25 mouse cellular contexts compared by ENCODE assay signal in the genomic region with DNA sequence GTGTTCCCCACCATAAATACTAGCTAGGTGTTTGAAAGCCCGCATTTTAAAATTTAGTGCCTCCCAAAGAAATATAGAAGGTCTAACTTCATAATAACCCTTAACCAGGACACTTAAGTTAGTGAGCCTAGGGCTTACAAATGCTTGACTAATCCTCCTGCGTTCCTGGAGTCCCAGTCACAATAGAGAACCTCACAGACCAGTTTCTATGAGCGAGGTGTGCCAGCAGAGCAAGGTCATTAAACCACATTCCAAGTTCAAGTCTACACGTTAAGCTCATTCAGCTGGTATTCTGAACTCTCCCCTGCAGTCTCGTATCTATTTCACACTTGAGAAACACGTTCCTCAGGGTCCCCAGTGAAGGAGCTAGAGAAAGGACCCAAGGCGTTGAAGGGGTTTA. TPM values are rescaled to one million over a fixed set of nuclear protein-coding genes. Genes with fewer than 3 reads are reported as not detected.
DNase-seq lines count a peak whose midpoint lies in the region; ATAC-seq and TF ChIP-seq lines count a peak whose summit lies in the region.
"Had no signal": no experiment of that assay in that cellular context is flagged by ENCODE, and none has a peak within 500 bp of the region (broad histone marks: within the 10 kb centered on the region; RNA-seq: fewer than 3 reads in every experiment).

No protein-coding gene starts in this region.

- no peaks in the 10 kb centered on the region for H3K9me3 ChIP-seq in liver, embryonic 12.5 days (replicated peaks)
- H3K9me3 ChIP-seq: embryonic facial prominence, embryonic 13.5 days; forebrain, embryonic 10.5 days; heart, embryonic 10.5 days; hindbrain, embryonic 13.5 days had no signal

- intact Hi-C loops in left cerebral cortex, adult 2 months (cut with DNase I), result no loop called here

- H3K36me3 ChIP-seq in liver, embryonic 12.5 days, result peaks cover 47% of the 10 kb centered on the region

- H3K4me3 ChIP-seq in liver, embryonic 12.5 days, result no peak overlapping the region
- H3K4me3 ChIP-seq in left cerebral cortex, adult 2 months, result no peak overlapping the region
- H3K4me3 ChIP-seq: embryonic facial prominence, embryonic 13.5 days; forebrain, embryonic 10.5 days; gastrocnemius, adult 2 months; heart, embryonic 10.5 days; hindbrain, embryonic 13.5 days had no signal

- 83% methylated on average over 7 of the region's 7 CpGs for WGBS in liver, embryonic 12.5 days (ENCODE audit: insufficient replicate concordance)

- H3K9ac ChIP-seq in liver, embryonic 12.5 days, result no peak overlapping the region
- H3K9ac ChIP-seq: embryonic facial prominence, embryonic 13.5 days; hindbrain, embryonic 13.5 days had no signal

- H3K4me2 ChIP-seq in liver, embryonic 12.5 days, result no peak overlapping the region
- H3K4me2 ChIP-seq: embryonic facial prominence, embryonic 13.5 days; hindbrain, embryonic 13.5 days had no signal

- TF ChIP-seq CTCF in left cerebral cortex, adult 2 months (IDR thresholded peaks at IDR 0.05), result no peak

- DNase-seq in liver, result no peak
- DNase-seq in urinary bladder, postnatal 14 days (ENCODE audit: low spot score), result peak; percentile 16
- no peak for DNase-seq in urinary bladder, postnatal 4 days (ENCODE audit: low spot score in 2 of 2)
- DNase-seq in gonadal fat pad, adult 2 months (ENCODE audit: low read depth), result peak; percentile 85
- no peak for DNase-seq in left cerebral cortex, adult 2 months (ENCODE audit: extremely low spot score in 1 of 2, low spot score in 2 of 2)
- DNase-seq: adrenal gland, postnatal 14 days; cerebellum, adult 11-12 months; cerebellum, adult 9-10 months; cerebellum, postnatal 25 days; gastrocnemius, adult 2 months; gastrocnemius, postnatal 25 days; heart, postnatal 14 days had no signal

- H3K27me3 ChIP-seq in liver, embryonic 12.5 days (replicated peaks), result no peaks in the 10 kb centered on the region
- H3K27me3 ChIP-seq: CH12.LX; embryonic facial prominence, embryonic 13.5 days; hindbrain, embryonic 13.5 days; Patski had no signal

- no peak for ATAC-seq in liver, embryonic 12.5 days
- ATAC-seq: activated CD4-positive, CD25-positive, alpha-beta regulatory T cell, adult 4 months; forebrain, embryonic 14.5 days; Patski had no signal

- H3K27ac ChIP-seq in liver, embryonic 12.5 days, result peak overlapping the region; percentile 30
- no peak overlapping the region for H3K27ac ChIP-seq in left cerebral cortex, adult 2 months
- H3K27ac ChIP-seq: embryonic facial prominence, embryonic 13.5 days; forebrain, embryonic 10.5 days; gastrocnemius, adult 2 months; heart, embryonic 10.5 days; hindbrain, embryonic 13.5 days had no signal

- H3K4me1 ChIP-seq in liver, embryonic 12.5 days, result peaks cover 32% of the 10 kb centered on the region
- H3K4me1 ChIP-seq: embryonic facial prominence, embryonic 13.5 days; forebrain, embryonic 10.5 days; hindbrain, embryonic 13.5 days had no signal

RNA-seq across cellular contexts. Expression of gene Cpox, which starts 12.8 kb away (rescaled TPM):
- 692 and 703 TPM in 2 replicates for polyA plus RNA-seq in liver, embryonic 12.5 days (2016; fragmentation: Nextera tagmentation; extraction: Ambion mirVana)
- polyA plus RNA-seq in gonadal fat pad, adult 2 months (2012; rRNA removed), result 12.0 and 13.6 TPM in 2 replicates
- 10 to 100 TPM; 35.5 to 37.5 TPM for total RNA-seq in left cerebral cortex, adult 2 months (2021)

RNA-seq across cellular contexts. Expression of gene Gpr15, which starts 36.0 kb away (rescaled TPM):
- not detected in 2 replicates for polyA plus RNA-seq in liver, embryonic 12.5 days (2016; fragmentation: Nextera tagmentation; extraction: Ambion mirVana)
- polyA plus RNA-seq in gonadal fat pad, adult 2 months (2012; rRNA removed), result not detected in 2 replicates
- total RNA-seq in left cerebral cortex, adult 2 months (2021), result not detected
- total RNA-seq: adrenal gland, adult 18-20 months; adrenal gland, postnatal 14 days; gastrocnemius, adult 2 months; gastrocnemius, postnatal 25 days; heart, postnatal 14 days; hematopoietic stem cell, adult 5-6 weeks had no signal
- polyA plus RNA-seq: cortical plate, adult 2 months; forebrain, embryonic 10.5 days; forebrain, embryonic 14.5 days; heart, embryonic 10.5 days; heart, embryonic 14.5 days; hindbrain, embryonic 13.5 days; Patski had no signal

RNA-seq across cellular contexts. Expression of gene E330017A01Rik, which starts 44.3 kb away (rescaled TPM):
- not detected in 2 replicates for polyA plus RNA-seq in liver, embryonic 12.5 days (2016; fragmentation: Nextera tagmentation; extraction: Ambion mirVana)
- not detected in 2 replicates for polyA plus RNA-seq in gonadal fat pad, adult 2 months (2012; rRNA removed)
- not detected for total RNA-seq in left cerebral cortex, adult 2 months (2021)
- total RNA-seq: adrenal gland, adult 18-20 months; adrenal gland, postnatal 14 days; gastrocnemius, adult 2 months; gastrocnemius, postnatal 25 days; heart, postnatal 14 days; hematopoietic stem cell, adult 5-6 weeks had no signal
- polyA plus RNA-seq: activated CD4-positive, CD25-positive, alpha-beta regulatory T cell, adult 4 months; cortical plate, adult 2 months; embryonic facial prominence, embryonic 13.5 days; forebrain, embryonic 10.5 days; forebrain, embryonic 14.5 days; heart, embryonic 10.5 days; heart, embryonic 14.5 days; hindbrain, embryonic 13.5 days; Patski had no signal

RNA-seq across cellular contexts. Expression of gene Cldnd1, which starts 44.8 kb away (rescaled TPM):
- polyA plus RNA-seq in liver, embryonic 12.5 days (2016; fragmentation: Nextera tagmentation; extraction: Ambion mirVana), result 41.3 and 41.8 TPM in 2 replicates
- 42.4 and 43.2 TPM in 2 replicates for polyA plus RNA-seq in gonadal fat pad, adult 2 months (2012; rRNA removed)
- total RNA-seq in left cerebral cortex, adult 2 months (2021), result 10 to 100 TPM; 95.5 to 97.5 TPM

Comparison
In these comparisons a context has a peak if more than half of its experiments do, and no peak if none do; other contexts are left out.
1. DNase-seq: peak in urinary bladder, postnatal 14 days (single experiment) and gonadal fat pad, adult 2 months (single experiment); none in liver (single experiment), urinary bladder, postnatal 4 days (0 of 2) and left cerebral cortex, adult 2 months (0 of 2).
2. RNA of gene Cpox, which starts 12.8 kb away (polyA plus RNA-seq): 692 to 703 TPM in liver, embryonic 12.5 days; 12.0 to 13.6 TPM in gonadal fat pad, adult 2 months; every median in the first group is over 10 times any median in the second.